11 mouse cellular contexts compared by ENCODE assay signal in the genomic region with DNA sequence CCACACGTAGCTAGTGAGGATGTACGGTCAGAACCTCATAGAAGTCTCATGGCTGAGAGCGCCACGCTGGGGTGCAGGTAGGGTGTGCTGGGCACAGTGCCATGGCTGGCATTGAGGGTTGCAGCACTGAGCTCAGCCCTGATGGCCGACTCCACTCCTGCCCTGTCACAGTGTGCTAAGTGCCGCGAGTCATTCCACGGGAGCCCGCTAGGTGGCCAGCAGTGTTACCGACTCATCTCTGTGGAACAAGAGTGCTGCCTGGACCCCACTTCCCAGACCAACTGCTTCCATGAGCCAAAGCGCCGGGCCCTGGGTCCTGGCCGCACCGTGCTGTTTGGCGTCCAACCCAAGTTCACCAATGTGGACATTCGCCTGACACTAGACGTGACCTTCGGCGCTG. TPM values are rescaled to one million over a fixed set of nuclear protein-coding genes. Genes with fewer than 3 reads are reported as not detected.
DNase-seq lines count a peak whose midpoint lies in the region; ATAC-seq and TF ChIP-seq lines count a peak whose summit lies in the region.
"Had no signal": no experiment of that assay in that cellular context is flagged by ENCODE, and none has a peak within 500 bp of the region (broad histone marks: within the 10 kb centered on the region; RNA-seq: fewer than 3 reads in every experiment).

No protein-coding gene starts in this region.

- no peak overlapping the region for H3K9ac ChIP-seq in forebrain, embryonic 11.5 days (ENCODE audit: low read length)
- no peak overlapping the region for H3K9ac ChIP-seq in forebrain, embryonic 13.5 days
- no peak overlapping the region for H3K9ac ChIP-seq in liver, embryonic 14.5 days (replicated peaks)
- no peak overlapping the region for H3K9ac ChIP-seq in heart, embryonic 11.5 days (ENCODE audit: low read depth, low read length)

- H3K4me3 ChIP-seq in forebrain, embryonic 11.5 days (ENCODE audit: low read depth, low read length) = no peak overlapping the region
- no peak overlapping the region for H3K4me3 ChIP-seq in forebrain, embryonic 13.5 days
- no peak overlapping the region for H3K4me3 ChIP-seq in liver, embryonic 14.5 days (ENCODE audit: insufficient read depth in 1 of 2, low read depth in 2 of 2, low read length in 2 of 2)
- no peak overlapping the region for H3K4me3 ChIP-seq in heart, embryonic 11.5 days (ENCODE audit: low read depth, low read length)
- H3K4me3 ChIP-seq: forebrain, embryonic 10.5 days had no signal

- peaks cover 2% of the 10 kb centered on the region; the same call in 1 of the 2 replicates for H3K4me1 ChIP-seq in forebrain, embryonic 11.5 days (replicated peaks; ENCODE audit: control insufficient read depth, insufficient read depth, low read length)
- H3K4me1 ChIP-seq in forebrain, embryonic 13.5 days = peaks cover 30% of the 10 kb centered on the region
- no peaks in the 10 kb centered on the region for H3K4me1 ChIP-seq in liver, embryonic 14.5 days (replicated peaks; ENCODE audit: control insufficient read depth in 2 of 2, insufficient read depth in 2 of 2, low read length in 1 of 2)
- H3K4me1 ChIP-seq in heart, embryonic 11.5 days (ENCODE audit: control insufficient read depth, insufficient read depth, low read length) = peaks cover 11% of the 10 kb centered on the region; the same call in 1 of the 2 replicates

- H3K27ac ChIP-seq in forebrain, embryonic 11.5 days (ENCODE audit: low read depth, low read length) = no peak overlapping the region
- H3K27ac ChIP-seq in forebrain, embryonic 13.5 days = no peak overlapping the region
- no peak overlapping the region for H3K27ac ChIP-seq in liver, embryonic 14.5 days
- H3K27ac ChIP-seq in heart, embryonic 11.5 days (ENCODE audit: low read depth, low read length) = no peak overlapping the region
- H3K27ac ChIP-seq: forebrain, embryonic 10.5 days had no signal

- no peak for TF ChIP-seq EP300 in liver, embryonic 14.5 days (IDR thresholded peaks at IDR 0.05; ENCODE audit: low read depth)

- H3K4me2 ChIP-seq in forebrain, embryonic 11.5 days (ENCODE audit: low read depth, low read length, severe bottlenecking) = no peak overlapping the region
- no peak overlapping the region for H3K4me2 ChIP-seq in forebrain, embryonic 13.5 days
- H3K4me2 ChIP-seq in liver, embryonic 14.5 days (ENCODE audit: low read depth) = no peak overlapping the region
- H3K4me2 ChIP-seq in heart, embryonic 11.5 days = no peak overlapping the region

- peak; percentile 57 for DNase-seq in forebrain, embryonic 11.5 days (ENCODE audit: low spot score)
- DNase-seq in liver, embryonic 14.5 days (ENCODE audit: low read depth in 3 of 3, low spot score in 3 of 3) = no peak
- no peak for DNase-seq in liver
- DNase-seq in cerebellum, adult 9-10 months = peak; percentile 85
- peak; percentile 44 for DNase-seq in retina, embryonic 14.5 days (ENCODE audit: low spot score)
- DNase-seq in frontal cortex, adult 2 months (ENCODE audit: extremely low spot score in 1 of 2, low spot score in 1 of 2) = no peak
- DNase-seq: layer of hippocampus, adult 9-11 months had no signal

- H3K36me3 ChIP-seq in forebrain, embryonic 11.5 days (ENCODE audit: control insufficient read depth, insufficient read depth, low read length) = peaks cover 3% of the 10 kb centered on the region; the same call in 1 of the 2 replicates
- peaks cover 67% of the 10 kb centered on the region for H3K36me3 ChIP-seq in forebrain, embryonic 13.5 days (ENCODE audit: poor library complexity, severe bottlenecking)
- no peaks in the 10 kb centered on the region for H3K36me3 ChIP-seq in liver, embryonic 14.5 days (replicated peaks; ENCODE audit: control insufficient read depth, insufficient read depth, low read depth)
- peaks cover 15% of the 10 kb centered on the region for H3K36me3 ChIP-seq in heart, embryonic 11.5 days (ENCODE audit: control insufficient read depth, insufficient read depth, low read length)

- H3K9me3 ChIP-seq in forebrain, embryonic 11.5 days (ENCODE audit: control insufficient read depth, low read length) = no peaks in the 10 kb centered on the region
- no peaks in the 10 kb centered on the region for H3K9me3 ChIP-seq in forebrain, embryonic 13.5 days (replicated peaks)
- H3K9me3 ChIP-seq in liver, embryonic 14.5 days (ENCODE audit: control insufficient read depth, low read length) = no peaks in the 10 kb centered on the region
- no peaks in the 10 kb centered on the region for H3K9me3 ChIP-seq in heart, embryonic 11.5 days (replicated peaks; ENCODE audit: control insufficient read depth, low read length)
- H3K9me3 ChIP-seq: forebrain, embryonic 10.5 days had no signal

- peak; percentile 55 for TF ChIP-seq CTCF in liver, embryonic 14.5 days (IDR thresholded peaks at IDR 0.05; ENCODE audit: low read depth)

- ATAC-seq in forebrain, embryonic 11.5 days (replicated peaks; ENCODE audit: low FRiP score) = no peak
- no peak for ATAC-seq in forebrain, embryonic 13.5 days
- ATAC-seq in liver, embryonic 14.5 days (ENCODE audit: insufficient read depth) = no peak
- no peak; the same call in 1 of the 2 replicates for ATAC-seq in heart, embryonic 11.5 days (replicated peaks; ENCODE audit: insufficient number of reproducible peaks, low FRiP score, low TSS enrichment)
- ATAC-seq: CD4-positive, CD25-positive, alpha-beta regulatory T cell, adult 4 months had no signal

- H3K27me3 ChIP-seq in forebrain, embryonic 11.5 days (ENCODE audit: control insufficient read depth, insufficient read depth, low read length) = peaks cover 17% of the 10 kb centered on the region
- H3K27me3 ChIP-seq in forebrain, embryonic 13.5 days = peaks cover 21% of the 10 kb centered on the region
- H3K27me3 ChIP-seq in liver, embryonic 14.5 days (ENCODE audit: control insufficient read depth, insufficient read depth, low read length) = peaks cover 15% of the 10 kb centered on the region
- H3K27me3 ChIP-seq in heart, embryonic 11.5 days (ENCODE audit: control insufficient read depth, insufficient read depth, low read length) = peaks cover 33% of the 10 kb centered on the region

- WGBS in forebrain, embryonic 11.5 days = 85% methylated on average over 19 of the region's 19 CpGs
- 89% methylated on average over 19 of the region's 19 CpGs for WGBS in forebrain, embryonic 13.5 days
- 76% methylated on average over 19 of the region's 19 CpGs for WGBS in liver, embryonic 14.5 days (ENCODE audit: insufficient replicate concordance)
- WGBS in heart, embryonic 11.5 days (ENCODE audit: insufficient replicate concordance) = 85% methylated on average over 19 of the region's 19 CpGs

RNA-seq across cellular contexts. Expression of a gene that starts 6.4 kb away (rescaled TPM):
- polyA plus RNA-seq in forebrain, embryonic 11.5 days (2014; fragmentation: Nextera tagmentation; extraction: Ambion mirVana) = 0.28 TPM in 1 of 2 replicates, not detected in the other
- not detected in 2 replicates for polyA plus RNA-seq in forebrain, embryonic 13.5 days (2015; fragmentation: Nextera tagmentation; extraction: Ambion mirVana)
- polyA plus RNA-seq in liver, embryonic 14.5 days (2012; rRNA removed) = not detected in 2 replicates
- polyA plus RNA-seq in liver, embryonic 14.5 days (2014; fragmentation: Nextera tagmentation; extraction: Ambion mirVana) = not detected in 2 replicates
- polyA plus RNA-seq in frontal cortex, adult 2 months (2012; rRNA removed) = not detected in 2 replicates
- not detected in 2 replicates for polyA plus RNA-seq in heart, embryonic 11.5 days (2014; fragmentation: Nextera tagmentation; extraction: Ambion mirVana)
- polyA plus RNA-seq: CD4-positive, CD25-positive, alpha-beta regulatory T cell, adult 4 months; forebrain, embryonic 10.5 days had no signal

RNA-seq across cellular contexts. Expression of a gene that starts 35.4 kb away (rescaled TPM):
- polyA plus RNA-seq in forebrain, embryonic 11.5 days (2014; fragmentation: Nextera tagmentation; extraction: Ambion mirVana) = 3.0 and 3.8 TPM in 2 replicates
- 10.6 and 11.9 TPM in 2 replicates for polyA plus RNA-seq in forebrain, embryonic 13.5 days (2015; fragmentation: Nextera tagmentation; extraction: Ambion mirVana)
- polyA plus RNA-seq in liver, embryonic 14.5 days (2012; rRNA removed) = 2.3 TPM in 2 replicates
- polyA plus RNA-seq in liver, embryonic 14.5 days (2014; fragmentation: Nextera tagmentation; extraction: Ambion mirVana) = 0.38 and 0.72 TPM in 2 replicates
- polyA plus RNA-seq in frontal cortex, adult 2 months (2012; rRNA removed) = 9.9 and 12.5 TPM in 2 replicates
- 1.6 and 2.1 TPM in 2 replicates for polyA plus RNA-seq in heart, embryonic 11.5 days (2014; fragmentation: Nextera tagmentation; extraction: Ambion mirVana)

RNA-seq across cellular contexts. Expression of a gene that starts 46.2 kb away (rescaled TPM):
- 13.8 and 14.6 TPM in 2 replicates for polyA plus RNA-seq in forebrain, embryonic 11.5 days (2014; fragmentation: Nextera tagmentation; extraction: Ambion mirVana)
- 14.2 and 16.6 TPM in 2 replicates for polyA plus RNA-seq in forebrain, embryonic 13.5 days (2015; fragmentation: Nextera tagmentation; extraction: Ambion mirVana)
- polyA plus RNA-seq in liver, embryonic 14.5 days (2012; rRNA removed) = 1.3 TPM in 2 replicates
- 0.53 and 0.71 TPM in 2 replicates for polyA plus RNA-seq in liver, embryonic 14.5 days (2014; fragmentation: Nextera tagmentation; extraction: Ambion mirVana)
- 65.2 and 67.0 TPM in 2 replicates for polyA plus RNA-seq in frontal cortex, adult 2 months (2012; rRNA removed)
- polyA plus RNA-seq in heart, embryonic 11.5 days (2014; fragmentation: Nextera tagmentation; extraction: Ambion mirVana) = 6.2 and 6.9 TPM in 2 replicates

RNA-seq across cellular contexts. Expression of a gene that starts 49.5 kb away (rescaled TPM):
- polyA plus RNA-seq in forebrain, embryonic 11.5 days (2014; fragmentation: Nextera tagmentation; extraction: Ambion mirVana) = 0.69 TPM in 1 of 2 replicates, not detected in the other
- polyA plus RNA-seq in forebrain, embryonic 13.5 days (2015; fragmentation: Nextera tagmentation; extraction: Ambion mirVana) = 0.40 and 0.45 TPM in 2 replicates
- polyA plus RNA-seq in liver, embryonic 14.5 days (2012; rRNA removed) = not detected in 2 replicates
- not detected in 2 replicates for polyA plus RNA-seq in liver, embryonic 14.5 days (2014; fragmentation: Nextera tagmentation; extraction: Ambion mirVana)
- not detected in 2 replicates for polyA plus RNA-seq in frontal cortex, adult 2 months (2012; rRNA removed)
- not detected in 2 replicates for polyA plus RNA-seq in heart, embryonic 11.5 days (2014; fragmentation: Nextera tagmentation; extraction: Ambion mirVana)
- polyA plus RNA-seq: CD4-positive, CD25-positive, alpha-beta regulatory T cell, adult 4 months had no signal

RNA-seq across cellular contexts. Expression of a gene that starts 57.2 kb away (rescaled TPM):
- polyA plus RNA-seq in forebrain, embryonic 11.5 days (2014; fragmentation: Nextera tagmentation; extraction: Ambion mirVana) = 6.7 and 7.7 TPM in 2 replicates
- 14.1 and 16.4 TPM in 2 replicates for polyA plus RNA-seq in forebrain, embryonic 13.5 days (2015; fragmentation: Nextera tagmentation; extraction: Ambion mirVana)
- polyA plus RNA-seq in liver, embryonic 14.5 days (2012; rRNA removed) = 0.23 TPM in 1 of 2 replicates, not detected in the other
- polyA plus RNA-seq in liver, embryonic 14.5 days (2014; fragmentation: Nextera tagmentation; extraction: Ambion mirVana) = not detected in 2 replicates
- 74.6 and 90.4 TPM in 2 replicates for polyA plus RNA-seq in frontal cortex, adult 2 months (2012; rRNA removed)
- 0.17 and 0.25 TPM in 2 replicates for polyA plus RNA-seq in heart, embryonic 11.5 days (2014; fragmentation: Nextera tagmentation; extraction: Ambion mirVana)
- polyA plus RNA-seq: CD4-positive, CD25-positive, alpha-beta regulatory T cell, adult 4 months had no signal

Comparison
In these comparisons a context has a peak if more than half of its experiments do, and no peak if none do; other contexts are left out.
1. DNase-seq: peak in forebrain, embryonic 11.5 days (single experiment), cerebellum, adult 9-10 months (single experiment) and retina, embryonic 14.5 days (single experiment); none in liver, embryonic 14.5 days (0 of 3), liver (single experiment) and frontal cortex, adult 2 months (0 of 2).